Mouse (Mus musculus) retina, postnatal 1 day (tissue): ENCODE results near the gene Col1a2.

ENCODE experiments used
- DNase-seq: peaks from one replicate; pipeline ENCODE4 v3.0.0-alpha.2; 2012

Col1a2 gene

DNA sequence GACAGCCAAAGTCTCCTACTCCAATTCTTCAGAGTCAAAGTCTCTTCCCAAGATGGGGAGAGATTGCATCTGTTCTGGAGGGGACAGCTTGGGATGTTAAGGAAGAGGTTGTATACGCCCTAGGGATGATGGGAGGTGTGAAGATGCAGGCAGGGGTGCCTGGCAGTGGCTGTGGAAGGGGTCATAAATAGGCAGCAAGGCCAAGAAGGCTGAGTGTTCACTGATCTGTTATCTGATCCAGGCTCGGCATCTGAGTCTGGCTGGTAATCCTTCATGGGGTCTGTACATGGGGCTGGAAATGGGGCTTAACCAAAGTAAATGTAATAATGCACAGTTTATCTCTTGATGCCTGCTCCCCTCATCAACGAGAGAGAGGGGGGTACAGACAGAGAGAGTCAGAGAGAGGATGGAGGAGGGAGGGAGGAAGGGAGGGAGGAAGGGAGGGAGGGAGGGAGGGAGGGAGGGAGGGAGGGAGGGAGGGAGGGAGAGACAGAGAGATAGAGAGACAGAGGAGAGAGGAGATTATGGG lies at the start of gene Col1a2:
Col1a2 (plus strand) TSS at position 212 of the 529 bp plus-strand sequence.
- DNase-seq: peak; percentile 21

DNA sequence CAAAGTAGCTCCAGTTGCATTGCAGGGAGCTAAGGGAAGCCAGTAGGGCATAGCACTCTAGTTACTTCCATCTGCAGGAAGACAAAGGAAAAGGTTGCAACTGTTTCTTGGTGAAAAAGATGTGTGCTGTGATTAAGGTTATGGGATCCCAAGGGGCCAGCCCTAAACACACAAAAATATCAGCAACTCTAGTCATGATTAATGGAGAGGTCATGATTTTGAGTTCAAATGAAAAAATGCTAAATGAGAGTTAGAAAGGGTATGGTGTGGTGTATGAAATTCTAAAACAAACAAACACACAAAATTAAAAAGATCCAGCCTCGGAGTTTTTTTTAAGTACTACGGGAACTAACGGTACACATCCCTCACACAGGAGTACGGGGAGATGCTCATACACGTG lies 49.1 kb upstream of the Col1a2 start:
- DNase-seq: no peak

GRCm38 (mm10) chr6:4455961-4456617 lies 48.5 kb upstream of the Col1a2 start:
- DNase-seq: peak; percentile 63

GRCm38 (mm10) chr6:4456691-4457447 lies 47.7 kb upstream of the Col1a2 start:
- no peak for DNase-seq

DNA sequence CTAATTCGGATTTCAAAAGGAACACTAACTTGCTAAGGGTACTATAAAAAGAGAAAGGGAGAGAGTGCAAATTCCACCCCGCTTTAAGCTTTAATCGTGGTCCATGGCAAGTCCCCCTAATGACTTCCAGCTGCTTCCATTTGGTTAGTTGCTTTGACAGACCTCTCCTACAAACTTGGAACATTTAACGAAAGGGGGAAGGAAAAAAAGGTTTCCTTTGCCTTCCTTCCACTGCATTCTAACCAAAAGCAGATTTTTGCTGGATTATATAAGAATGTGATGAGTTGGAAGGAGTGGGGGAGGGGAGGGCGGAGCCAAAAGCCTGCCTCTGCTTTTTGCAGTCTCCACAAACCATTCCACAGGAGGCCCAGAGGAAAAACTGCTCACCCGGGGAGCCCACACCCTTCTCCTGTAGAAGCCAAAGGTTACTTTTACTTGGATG lies 47.0 kb upstream of the Col1a2 start:
- DNase-seq: no peak

- DNase-seq: no peak
Measured at GRCm38 (mm10) chr6:4465320-4465719, 39.3 kb upstream of the Col1a2 start.

GRCm38 (mm10) chr6:4483577-4483936 lies 21.1 kb upstream of the Col1a2 start:
- no peak for DNase-seq

DNA sequence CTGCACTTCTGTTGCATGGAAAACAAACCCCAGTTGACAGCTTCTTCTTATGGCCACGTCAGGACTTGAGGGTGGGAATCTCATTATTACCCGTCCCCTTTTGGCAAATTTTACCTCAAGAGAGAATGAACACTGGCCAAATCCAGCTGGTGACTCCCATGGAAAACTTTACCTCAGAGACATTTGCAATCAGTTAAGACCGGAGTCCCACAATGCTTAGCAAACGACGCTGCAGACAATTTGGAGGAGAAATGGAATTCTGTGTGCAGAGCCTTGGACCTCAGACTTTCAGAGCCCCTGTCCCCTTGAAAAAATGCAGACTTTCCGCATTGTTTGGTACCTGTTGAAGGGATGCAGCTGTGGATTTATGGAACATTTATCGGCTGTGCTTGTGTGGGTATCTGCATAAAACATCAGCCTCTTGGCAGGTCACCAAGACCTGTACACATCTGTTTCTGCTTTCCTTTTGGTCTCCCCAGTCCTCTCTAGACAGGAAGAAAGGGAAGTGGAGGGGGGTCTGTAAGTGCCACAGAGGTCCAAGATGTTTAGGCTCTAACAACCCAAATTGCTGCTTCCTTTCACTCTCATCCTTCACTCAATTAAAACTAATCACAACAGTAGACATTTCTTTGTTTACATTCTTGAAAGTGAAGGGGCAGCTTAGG lies 20.5 kb upstream of the Col1a2 start:
- no peak for DNase-seq

DNA sequence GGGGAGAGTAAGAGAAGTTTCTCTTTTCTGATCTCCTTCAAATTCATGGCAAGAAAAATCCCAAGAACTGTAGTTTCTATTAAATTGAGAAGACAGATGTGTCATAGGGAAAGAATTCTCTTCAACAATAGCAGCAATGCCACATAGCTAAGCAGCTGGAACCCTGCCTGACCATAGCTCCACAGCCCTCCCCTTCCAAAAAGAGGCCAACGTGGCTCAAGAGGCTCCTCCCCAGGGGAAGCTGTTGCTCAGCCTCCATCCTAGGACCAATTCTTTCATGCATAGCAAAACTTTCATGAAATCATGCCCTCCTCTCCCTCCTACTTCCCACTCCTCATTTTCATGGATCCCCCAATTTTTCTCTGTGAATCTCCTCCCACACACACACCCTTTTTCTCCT lies 16.3 kb upstream of the Col1a2 start:
- DNase-seq: no peak

- no peak for DNase-seq
Measured at GRCm38 (mm10) chr6:4488966-4489365, 15.6 kb upstream of the Col1a2 start.

- DNase-seq: peak; percentile 17
Measured at GRCm38 (mm10) chr6:4489366-4490245, 15.0 kb upstream of the Col1a2 start.

DNA sequence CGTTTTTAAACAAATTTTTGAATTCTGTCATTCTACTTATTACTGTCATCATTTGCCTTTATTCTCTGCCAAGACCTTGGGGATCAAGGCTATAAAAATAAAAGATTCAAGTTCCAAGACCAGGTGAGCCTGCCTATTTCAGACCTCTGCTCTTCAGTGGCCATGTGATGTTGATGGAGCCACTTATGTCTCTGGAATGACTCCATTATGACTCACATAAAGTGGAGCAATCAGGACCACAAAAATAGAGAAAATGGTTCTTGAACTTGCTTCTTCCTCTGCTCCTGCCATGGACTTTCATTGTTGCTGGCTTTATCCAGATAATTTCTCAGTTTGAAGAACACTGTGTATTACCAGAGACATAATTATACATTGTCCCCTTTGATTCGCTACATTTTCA lies 10.9 kb upstream of the Col1a2 start:
- DNase-seq: no peak

DNA sequence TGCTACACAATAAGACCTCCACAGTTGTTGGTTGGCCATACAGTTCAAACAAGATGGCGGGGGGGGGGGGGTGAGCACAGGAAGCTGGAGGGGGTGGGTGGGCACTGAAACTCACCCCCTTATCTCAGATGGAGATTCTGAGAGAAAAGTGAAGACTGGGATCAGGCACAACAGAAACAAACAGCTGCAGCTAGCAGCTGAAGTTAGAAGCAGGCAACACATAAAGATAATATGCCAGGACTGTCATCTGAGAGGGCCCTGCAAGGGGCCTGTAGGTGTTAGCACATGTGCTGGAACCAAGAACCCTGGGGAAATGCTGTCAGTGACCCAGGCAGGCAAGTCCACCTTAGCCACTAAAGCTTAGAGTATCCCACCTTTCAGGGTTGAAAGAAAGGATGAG lies 8.2 kb upstream of the Col1a2 start:
- no peak for DNase-seq

DNA sequence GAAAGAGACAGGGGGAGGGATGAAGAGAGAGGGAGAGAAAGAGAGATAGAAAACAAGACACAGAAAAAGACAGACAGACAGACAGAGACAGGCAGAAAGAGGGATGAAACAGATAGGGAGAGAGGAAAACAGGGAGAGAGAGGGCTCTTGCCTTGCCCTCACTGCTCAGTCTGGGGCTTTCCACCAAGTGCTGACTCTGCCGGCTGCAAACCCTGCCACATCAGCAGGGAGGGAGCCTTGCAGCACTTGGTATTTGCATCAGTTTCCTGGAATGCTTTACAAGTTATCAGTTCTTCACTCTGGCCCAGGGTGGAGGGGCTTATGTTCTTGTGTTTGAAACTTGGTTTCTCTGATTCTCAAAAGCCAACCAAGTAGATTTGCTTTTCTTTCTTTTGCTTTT lies 1.5 kb upstream of the Col1a2 start:
- no peak for DNase-seq

- DNase-seq: peak; percentile 47
Measured at GRCm38 (mm10) chr6:4505158-4505997, 764 bp downstream of the Col1a2 start.

GRCm38 (mm10) chr6:4506106-4506505 lies 1.5 kb downstream of the Col1a2 start:
- DNase-seq: peak; percentile 56

GRCm38 (mm10) chr6:4506791-4507190 lies 2.2 kb downstream of the Col1a2 start:
- no peak for DNase-seq

GRCm38 (mm10) chr6:4507323-4507722 lies 2.7 kb downstream of the Col1a2 start:
- no peak for DNase-seq

GRCm38 (mm10) chr6:4508279-4508678 lies 3.7 kb downstream of the Col1a2 start:
- no peak for DNase-seq

- no peak for DNase-seq
Measured at GRCm38 (mm10) chr6:4509395-4509794, 4.8 kb downstream of the Col1a2 start.

GRCm38 (mm10) chr6:4514671-4515070 lies 10.1 kb downstream of the Col1a2 start:
- DNase-seq: no peak

DNA sequence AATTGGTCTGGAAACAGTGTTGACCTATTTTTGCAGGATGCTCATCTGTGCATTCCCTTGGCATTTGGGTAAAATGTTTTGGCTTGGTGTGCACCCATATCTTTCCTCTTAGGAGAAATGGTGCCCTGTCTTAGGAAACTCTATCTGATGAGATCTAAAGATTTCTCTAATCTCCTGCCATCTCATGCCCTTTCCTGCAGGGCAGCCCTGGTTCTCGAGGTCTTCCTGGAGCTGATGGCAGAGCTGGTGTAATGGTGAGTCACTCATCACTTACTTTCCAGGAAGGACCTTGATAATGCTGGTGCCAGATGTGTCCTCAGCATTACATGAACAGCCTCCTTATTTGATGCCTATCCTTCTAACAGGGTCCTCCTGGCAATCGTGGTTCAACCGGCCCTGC lies 16.4 kb downstream of the Col1a2 start:
- no peak for DNase-seq
